Mouse (Mus musculus) forebrain, embryonic 15.5 days (tissue): ENCODE data around the gene Gm38392. TPM values are rescaled to one million over a fixed set of nuclear protein-coding genes. Genes with fewer than 3 reads are reported as not detected.
"Not testable (repeated sequence)": the region's sequence is repeated elsewhere in the genome, so short reads cannot be mapped to it uniquely, and the experiment has no call there.

ENCODE experiments used
- ATAC-seq: fragments of 200-750 bp; cut with Nextera tagmentation; replicated peaks from 2 replicates; pipeline ENCODE4 v1.8.0; 2017; ENCODE audit warnings: mild to moderate bottlenecking, moderate TSS enrichment, moderate library complexity
- H3K27ac ChIP-seq: fragments of 300-500 bp; sonication (generic); replicated peaks from 2 replicates; pipeline ENCODE4 v1.5.1; 2015; ENCODE audit warnings: mild to moderate bottlenecking, inconsistent platforms
- H3K27me3 ChIP-seq: fragments of 300-500 bp; sonication (generic); 2 replicates; pipeline ENCODE4 v1.6.1; 2015; ENCODE audit warnings: inconsistent platforms
- H3K36me3 ChIP-seq: fragments of 300-500 bp; sonication (generic); 2 replicates; pipeline ENCODE4 v1.6.1; 2015; ENCODE audit warnings: mild to moderate bottlenecking, inconsistent platforms
- H3K4me1 ChIP-seq: fragments of 300-500 bp; sonication (generic); 2 replicates; pipeline ENCODE4 v1.6.1; 2015; ENCODE audit warnings: inconsistent platforms
- H3K4me2 ChIP-seq: fragments of 300-500 bp; sonication (generic); replicated peaks from 2 replicates; pipeline ENCODE4 v1.6.1; 2015; ENCODE audit warnings: mild to moderate bottlenecking, inconsistent platforms
- H3K4me3 ChIP-seq: fragments of 300-500 bp; sonication (generic); 2 replicates; pipeline ENCODE4 v1.5.1; 2015; ENCODE audit warnings: mild to moderate bottlenecking, inconsistent platforms
- H3K9ac ChIP-seq: fragments of 300-500 bp; sonication (generic); replicated peaks from 2 replicates; pipeline ENCODE4 v1.6.1; 2015; ENCODE audit warnings: mild to moderate bottlenecking, inconsistent platforms
- H3K9me3 ChIP-seq: fragments of 300-500 bp; sonication (generic); 2 replicates; pipeline ENCODE4 v1.6.1; 2016; ENCODE audit warnings: inconsistent platforms
- WGBS: fragments of 180-500 bp; shearing (Covaris S2); methylation state at CpG from one replicate; pipeline ENCODE4 v1.1.7; 2015; ENCODE audit warnings: mixed read lengths; 5-methylcytosine and 5-hydroxymethylcytosine counted together
- polyA plus RNA-seq: library from polyadenylated mRNA; unstranded; fragments of >200 nt; fragmentation: Nextera tagmentation; extraction: Ambion mirVana; gene quantifications from 2 replicates; pipeline ENCODE4 v1.2.1, GENCODE M21; 2015

The Gm38392 gene
- polyA plus RNA-seq, 1 experiment from 2014 or later: not detected

- Histone ChIP-seq H3K9ac (peak within 1 kb of the TSS; percentile 91), H3K4me1 (peaks cover 27% of the 10 kb centered on the region), H3K4me2 (peak within 1 kb of the TSS; percentile 64), H3K4me3 (peak within 1 kb of the TSS; percentile 89), H3K9me3 (no peaks in the 10 kb centered on the region), H3K27ac (peak within 1 kb of the TSS; percentile 97), H3K27me3 (no peaks in the 10 kb centered on the region), H3K36me3 (peaks cover 26% of the 10 kb centered on the region)
- ATAC-seq: peak; percentile 99
- WGBS: under 1% methylated on average over 44 of the region's 44 CpGs
Observed at GRCm38 (mm10) chr3:88296561-88297318, 9.7 kb upstream of the Gm38392 start, which contains the start of the genes Tsacc and Cct3. Gene Tsacc (minus strand): TSS chr3:88296999. Gene Cct3 (plus strand): TSS chr3:88297116.

GRCm38 (mm10) chr3:88296110-88296560 lies 9.1 kb upstream of the Gm38392 start:
- under 1% methylated on average over 12 of the region's 12 CpGs for WGBS
- no peaks in the 10 kb centered on the region for H3K9me3 ChIP-seq
- no peaks in the 10 kb centered on the region for H3K27me3 ChIP-seq
- H3K27ac ChIP-seq: peak overlapping the region; percentile 97
- peaks cover 27% of the 10 kb centered on the region for H3K4me1 ChIP-seq
- peak; percentile 42 for ATAC-seq
- peak overlapping the region; percentile 67 for H3K9ac ChIP-seq
- H3K36me3 ChIP-seq: peaks cover 20% of the 10 kb centered on the region
- peak overlapping the region; percentile 54 for H3K4me2 ChIP-seq
- peak overlapping the region; percentile 89 for H3K4me3 ChIP-seq

GRCm38 (mm10) chr3:88295272-88295671 lies 8.3 kb upstream of the Gm38392 start:
- H3K9ac ChIP-seq, H3K4me2 ChIP-seq: not testable (repeated sequence)
- H3K4me1 ChIP-seq: peaks cover 27% of the 10 kb centered on the region

GRCm38 (mm10) chr3:88291970-88292369 lies 5.0 kb upstream of the Gm38392 start:
- peaks cover 8% of the 10 kb centered on the region for H3K4me1 ChIP-seq
- H3K4me2 ChIP-seq: no peak overlapping the region
- H3K36me3 ChIP-seq: no peaks in the 10 kb centered on the region
- no peaks in the 10 kb centered on the region for H3K9me3 ChIP-seq
- no peak overlapping the region for H3K4me3 ChIP-seq
- no peak overlapping the region for H3K9ac ChIP-seq
- WGBS: 34% methylated on average over 4 of the region's 4 CpGs
- H3K27ac ChIP-seq: no peak overlapping the region
- no peaks in the 10 kb centered on the region for H3K27me3 ChIP-seq
- ATAC-seq: no peak

More at GRCm38 (mm10) chr3:88295272-88295671, 8.3 kb upstream of the Gm38392 start:
- Histone ChIP-seq H3K4me3 (0 out of 2 replicates have a peak overlapping the region, but pooled peaks have one; percentile 89), H3K36me3 (peaks cover 12% of the 10 kb centered on the region)
- not testable (repeated sequence) for H3K27ac ChIP-seq, H3K27me3 ChIP-seq, ATAC-seq, H3K9me3 ChIP-seq
- WGBS: 72% methylated on average over 1 of the region's 1 CpGs

- not testable (repeated sequence) for H3K4me3 ChIP-seq, H3K4me1 ChIP-seq, ATAC-seq, H3K4me2 ChIP-seq, H3K9ac ChIP-seq, H3K9me3 ChIP-seq, H3K27ac ChIP-seq, H3K36me3 ChIP-seq, H3K27me3 ChIP-seq
- 71% methylated on average over 8 of the region's 10 CpGs for WGBS
Observed at GRCm38 (mm10) chr3:88288133-88288713, 1.2 kb upstream of the Gm38392 start.

GRCm38 (mm10) chr3:88285565-88285895 lies 1.5 kb downstream of the Gm38392 start:
- H3K4me3 ChIP-seq, H3K9me3 ChIP-seq, H3K27me3 ChIP-seq, H3K4me1 ChIP-seq, H3K36me3 ChIP-seq, H3K9ac ChIP-seq, ATAC-seq, H3K4me2 ChIP-seq, H3K27ac ChIP-seq: not testable (repeated sequence)
- 93% methylated on average over 2 of the region's 2 CpGs for WGBS

GRCm38 (mm10) chr3:88284815-88285564 lies 2.0 kb downstream of the Gm38392 start:
- not testable (repeated sequence) for H3K27me3 ChIP-seq, H3K4me1 ChIP-seq, H3K4me2 ChIP-seq, H3K9me3 ChIP-seq, ATAC-seq, H3K36me3 ChIP-seq, H3K9ac ChIP-seq, H3K27ac ChIP-seq, H3K4me3 ChIP-seq
- 97% methylated on average over 14 of the region's 14 CpGs for WGBS

GRCm38 (mm10) chr3:88281141-88281916 lies 5.7 kb downstream of the Gm38392 start:
- not testable (repeated sequence) for ATAC-seq, H3K36me3 ChIP-seq, H3K27me3 ChIP-seq, H3K4me1 ChIP-seq, H3K9ac ChIP-seq, H3K4me3 ChIP-seq, H3K9me3 ChIP-seq, H3K27ac ChIP-seq, H3K4me2 ChIP-seq
- 40% methylated on average over 11 of the region's 11 CpGs for WGBS

- H3K4me3 ChIP-seq: no peak overlapping the region
- H3K27ac ChIP-seq: no peak overlapping the region
- H3K27me3 ChIP-seq: no peaks in the 10 kb centered on the region
- H3K4me1 ChIP-seq: no peaks in the 10 kb centered on the region
- ATAC-seq: no peak
- no peak overlapping the region for H3K4me2 ChIP-seq
- no peaks in the 10 kb centered on the region for H3K36me3 ChIP-seq
- H3K9ac ChIP-seq: no peak overlapping the region
- no peaks in the 10 kb centered on the region for H3K9me3 ChIP-seq
- WGBS: 88% methylated on average over 2 of the region's 2 CpGs
Observed at GRCm38 (mm10) chr3:88280035-88280434, 7.0 kb downstream of the Gm38392 start.

GRCm38 (mm10) chr3:88276529-88277143 lies 10.4 kb downstream of the Gm38392 start:
- 54% methylated on average over 7 of the region's 7 CpGs for WGBS
- no peak overlapping the region for H3K27ac ChIP-seq
- H3K27me3 ChIP-seq: no peaks in the 10 kb centered on the region
- H3K4me3 ChIP-seq: no peak overlapping the region
- no peaks in the 10 kb centered on the region for H3K4me1 ChIP-seq
- no peak for ATAC-seq
- no peak overlapping the region for H3K9ac ChIP-seq
- H3K9me3 ChIP-seq: no peaks in the 10 kb centered on the region
- no peaks in the 10 kb centered on the region for H3K36me3 ChIP-seq
- H3K4me2 ChIP-seq: no peak overlapping the region

- 77% methylated on average over 2 of the region's 2 CpGs for WGBS
- Histone ChIP-seq H3K27me3 (no peaks in the 10 kb centered on the region), H3K9ac (no peak overlapping the region), H3K9me3 (no peaks in the 10 kb centered on the region), H3K36me3 (no peaks in the 10 kb centered on the region), H3K4me2 (no peak overlapping the region), H3K4me3 (no peak overlapping the region), H3K4me1 (no peaks in the 10 kb centered on the region), H3K27ac (no peak overlapping the region)
- no peak for ATAC-seq
Observed at GRCm38 (mm10) chr3:88276121-88276520, 10.9 kb downstream of the Gm38392 start.
